Mouse (Mus musculus) embryonic facial prominence, embryonic 10.5 days (tissue): ENCODE measurements around the gene Rad9a. TPM values are rescaled to one million over a fixed set of nuclear protein-coding genes. Genes with fewer than 3 reads are reported as not detected.

Experiments
- microRNA-seq: library from miRNA; unstranded; fragments of <30 nt; microRNA quantifications from one replicate; pipeline ENCODE4, GENCODE M21; 2017
- polyA plus RNA-seq: library from polyadenylated mRNA; unstranded; fragments of >200 nt; fragmentation: Nextera tagmentation; extraction: Ambion mirVana; gene quantifications from 2 replicates; pipeline ENCODE4 v1.2.1, GENCODE M21; 2016

The Rad9a gene
- polyA plus RNA-seq, 1 experiment from 2014 or later, result 58.2 TPM

Small RNA genes lying within 50 kb of the gene (microRNA-seq; reads per million reads assigned to microRNA genes)
- gene Gm26115, result not detected

Other genes starting within 250 kb of the Rad9a start
- gene Aldh3b3, start 243.0 kb downstream of the Rad9a start, polyA plus RNA-seq, result not detected in 2 replicates
- gene Aldh3b2, start 229.3 kb downstream of the Rad9a start, polyA plus RNA-seq, result 1.1 and 1.2 TPM in 2 replicates
- gene Acy3, start 215.1 kb downstream of the Rad9a start, polyA plus RNA-seq, result 3.1 and 3.2 TPM in 2 replicates
- 0.21 and 1.0 TPM in 2 replicates for gene Tbx10, start 208.9 kb downstream of the Rad9a start, polyA plus RNA-seq
- gene Nudt8, start 201.1 kb downstream of the Rad9a start, polyA plus RNA-seq, result 30.6 and 31.6 TPM in 2 replicates
- 4.5 and 4.6 TPM in 2 replicates for gene Gm49405, start 201.0 kb downstream of the Rad9a start, polyA plus RNA-seq
- gene Doc2g, start 198.3 kb downstream of the Rad9a start, polyA plus RNA-seq, result 4.7 and 5.7 TPM in 2 replicates
- 211 and 217 TPM in 2 replicates for gene Ndufv1, start 188.9 kb downstream of the Rad9a start, polyA plus RNA-seq
- gene Gstp1, start 163.7 kb downstream of the Rad9a start, polyA plus RNA-seq, result 456 and 458 TPM in 2 replicates
- gene Gstp2, start 155.6 kb downstream of the Rad9a start, polyA plus RNA-seq, result 3.7 and 9.1 TPM in 2 replicates
- not detected in 2 replicates for gene Gstp3, start 142.1 kb downstream of the Rad9a start, polyA plus RNA-seq
- not detected in 2 replicates for gene Cabp2, start 120.1 kb downstream of the Rad9a start, polyA plus RNA-seq
- 77.2 and 80.2 TPM in 2 replicates for gene Cdk2ap2, start 104.5 kb downstream of the Rad9a start, polyA plus RNA-seq
- gene Pitpnm1, start 101.7 kb downstream of the Rad9a start, polyA plus RNA-seq, result 9.9 and 11.0 TPM in 2 replicates
- gene Aip, start 75.8 kb downstream of the Rad9a start, polyA plus RNA-seq, result 70.9 and 71.1 TPM in 2 replicates
- gene Gpr152, start 61.9 kb downstream of the Rad9a start, polyA plus RNA-seq, result not detected in 2 replicates
- gene Cabp4, start 57.6 kb downstream of the Rad9a start, polyA plus RNA-seq, result 0.14 TPM in 1 of 2 replicates, not detected in the other
- gene Coro1b, start 53.0 kb downstream of the Rad9a start, polyA plus RNA-seq, result 130 and 134 TPM in 2 replicates
- gene Ptprcap, start 48.1 kb downstream of the Rad9a start, polyA plus RNA-seq, result 0.58 TPM in 1 of 2 replicates, not detected in the other
- 66.1 and 68.5 TPM in 2 replicates for gene Rps6kb2, start 38.3 kb downstream of the Rad9a start, polyA plus RNA-seq
- 2.7 and 4.4 TPM in 2 replicates for gene Carns1, start 26.2 kb downstream of the Rad9a start, polyA plus RNA-seq
- 0.57 and 1.4 TPM in 2 replicates for gene Tbc1d10c, start 10.4 kb downstream of the Rad9a start, polyA plus RNA-seq
- 1,000 and 1,025 TPM in 2 replicates for gene Ppp1ca, start 9.6 kb downstream of the Rad9a start, polyA plus RNA-seq
- gene Clcf1, start 12.6 kb upstream of the Rad9a start, polyA plus RNA-seq, result 2.8 and 3.3 TPM in 2 replicates
- not detected in 2 replicates for gene AC109138.7, start 12.7 kb upstream of the Rad9a start, polyA plus RNA-seq
- 13.7 and 15.1 TPM in 2 replicates for gene Pold4, start 30.2 kb upstream of the Rad9a start, polyA plus RNA-seq
- 4.2 and 4.5 TPM in 2 replicates for gene Ssh3, start 67.5 kb upstream of the Rad9a start, polyA plus RNA-seq
- gene Ankrd13d, start 81.5 kb upstream of the Rad9a start, polyA plus RNA-seq, result 6.3 and 7.6 TPM in 2 replicates
- 12.5 and 14.8 TPM in 2 replicates for gene Grk2, start 104.6 kb upstream of the Rad9a start, polyA plus RNA-seq
- gene Kdm2a, start 196.6 kb upstream of the Rad9a start, polyA plus RNA-seq, result 68.6 and 69.6 TPM in 2 replicates
- gene Rhod, start 237.8 kb upstream of the Rad9a start, polyA plus RNA-seq, result 31.5 and 31.8 TPM in 2 replicates